Mouse (Mus musculus) urinary bladder, postnatal 14 days (tissue): ENCODE results near the gene Nsun5.

ENCODE experiments used
- DNase-seq: peaks from one replicate; pipeline ENCODE4 v3.0.0; 2021; ENCODE audit warnings: low spot score

Nsun5 gene

GRCm38 (mm10) chr5:135373601-135374000 is 3.8 kb downstream of the Nsun5 start:
- no peak for DNase-seq

DNA sequence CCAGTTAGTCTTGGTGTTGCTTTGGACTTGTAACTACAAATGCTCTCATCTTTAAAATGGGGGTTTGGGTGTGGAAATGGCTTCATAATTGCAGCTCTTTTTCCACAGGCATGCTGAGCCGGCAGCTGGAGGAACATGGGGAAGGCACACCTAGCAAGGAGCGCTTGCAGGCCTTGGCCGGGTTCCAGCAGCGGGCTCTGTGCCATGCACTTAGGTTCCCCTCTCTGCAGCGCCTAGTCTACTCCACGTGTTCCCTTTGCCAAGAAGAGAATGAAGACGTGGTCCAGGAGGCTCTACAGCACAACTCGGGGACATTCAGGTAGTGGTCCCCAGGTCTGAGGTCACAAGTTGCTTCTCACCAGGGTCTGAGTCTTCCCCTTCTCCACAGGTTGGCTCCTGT is 5.4 kb downstream of the Nsun5 start:
- peak; percentile 46 for DNase-seq

GRCm38 (mm10) chr5:135376341-135376740 is 6.6 kb downstream of the Nsun5 start:
- no peak for DNase-seq

GRCm38 (mm10) chr5:135380681-135381080 is 10.9 kb downstream of the Nsun5 start:
- no peak for DNase-seq

DNA sequence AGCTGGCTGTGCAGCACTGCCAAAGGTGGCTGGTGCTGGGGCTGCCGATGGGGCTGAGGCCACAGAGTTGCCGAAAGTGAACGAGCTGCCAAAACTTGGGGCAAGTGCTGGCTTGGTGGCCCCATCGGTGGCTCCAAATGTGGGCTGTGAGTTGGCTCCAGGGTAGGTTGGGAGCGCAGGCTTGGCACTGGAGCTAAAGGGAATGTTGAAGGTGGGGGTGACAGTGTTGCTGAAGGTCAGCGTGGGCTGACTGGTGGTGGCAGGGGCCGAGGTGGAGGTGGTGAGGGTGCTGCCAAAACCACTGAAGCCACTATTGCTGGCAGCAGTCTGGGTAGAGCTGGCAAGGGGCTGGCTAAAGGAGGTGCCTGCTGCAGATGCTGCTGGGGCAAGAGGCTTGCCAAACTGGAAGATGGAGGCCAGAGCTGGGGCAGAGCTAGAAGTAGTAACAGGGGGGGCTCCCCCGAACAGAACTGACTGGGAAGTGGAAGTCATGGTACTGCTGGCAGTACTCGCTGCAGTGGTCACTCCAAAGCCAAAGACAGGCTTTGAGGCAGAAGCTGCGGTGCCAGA is 11.7 kb downstream of the Nsun5 start:
- no peak for DNase-seq

DNA sequence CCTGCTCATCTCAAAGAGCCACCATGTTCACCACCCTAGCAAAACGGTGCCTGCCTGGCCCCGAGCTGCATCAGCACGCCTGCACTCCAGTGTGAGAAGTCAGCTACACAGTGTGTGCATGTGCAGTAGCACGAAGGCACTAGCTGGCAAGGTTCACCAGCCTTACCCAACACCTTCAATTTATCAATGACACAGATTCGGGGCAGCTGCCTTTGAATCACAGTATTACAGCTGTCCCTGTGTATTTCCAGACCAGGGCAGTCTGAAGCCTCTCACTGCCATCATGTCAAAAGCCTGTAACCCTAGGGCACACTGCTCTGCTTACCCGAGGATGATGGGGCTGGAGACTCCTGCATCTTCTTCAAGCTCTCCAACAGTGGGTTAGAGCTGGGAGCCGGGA is 13.0 kb downstream of the Nsun5 start:
- DNase-seq = no peak

DNA sequence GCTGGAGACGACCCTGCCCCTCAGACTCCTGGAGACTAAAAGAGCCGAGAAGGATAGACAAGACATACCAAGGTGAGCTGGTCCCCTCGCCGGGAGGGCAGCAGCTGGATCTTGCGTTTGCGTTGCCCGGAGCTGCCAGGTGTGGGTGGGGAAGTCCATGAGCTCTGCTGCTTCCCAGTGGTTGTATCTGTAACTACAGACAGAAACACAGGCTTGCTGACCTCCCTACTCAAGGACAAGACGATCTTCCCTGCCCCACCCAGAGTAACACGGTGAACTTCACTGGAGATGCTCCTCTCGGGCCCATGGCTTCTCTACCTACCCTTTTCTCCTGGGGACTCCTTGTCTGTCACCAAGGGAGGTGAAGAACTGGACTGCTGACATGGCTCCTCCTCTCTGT is 14.0 kb downstream of the Nsun5 start:
- DNase-seq = no peak

DNA sequence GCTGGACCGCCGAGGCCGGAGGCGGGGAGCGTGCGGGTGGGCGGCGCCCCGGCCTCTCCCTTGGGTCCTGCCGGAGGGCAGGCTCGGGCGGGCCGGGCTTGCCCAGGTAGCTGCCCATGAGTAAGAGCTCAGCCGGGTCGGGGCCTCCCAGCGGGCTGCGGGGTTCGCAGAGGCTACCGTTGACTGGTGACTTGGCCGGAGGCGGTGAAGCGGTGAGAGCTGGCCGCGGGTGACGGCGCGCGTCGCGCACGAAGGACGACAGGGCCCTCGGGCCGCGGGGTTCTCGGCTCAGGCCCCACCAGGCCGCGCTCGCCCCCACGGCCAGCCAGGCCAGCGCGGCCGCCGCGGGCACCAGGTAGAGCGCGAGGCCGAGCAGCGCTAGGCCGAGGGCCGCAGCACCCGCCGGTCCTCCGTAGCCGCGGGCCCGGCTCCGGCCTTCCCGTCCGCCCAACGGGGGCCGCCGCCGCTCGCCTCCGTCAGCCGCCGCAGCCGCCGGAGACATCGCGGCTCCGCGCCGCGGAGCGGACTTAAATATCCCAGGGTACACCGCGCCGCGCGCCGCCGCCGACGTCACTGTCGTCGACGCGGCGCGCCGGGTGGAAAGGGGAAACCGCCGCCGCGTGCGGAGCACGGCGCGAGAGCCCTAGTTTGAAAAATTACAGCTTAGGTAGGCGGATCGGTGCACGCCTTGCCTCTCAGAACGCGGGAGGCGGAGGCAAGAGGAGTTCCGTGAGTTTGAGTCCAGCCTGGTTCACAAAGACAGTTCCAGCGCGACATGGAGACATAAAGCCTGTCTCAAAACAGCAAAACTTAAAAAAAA is 24.5 kb downstream of the Nsun5 start, which contains the start of gene Pom121:
TSS of gene Pom121 (minus strand) at position 543 of the 820 bp plus-strand sequence.
- peak; percentile 85 for DNase-seq

- DNase-seq = peak; percentile 24
These were observed 26.1 kb downstream of the Nsun5 start for GRCm38 (mm10) chr5:135395826-135396225.

DNA sequence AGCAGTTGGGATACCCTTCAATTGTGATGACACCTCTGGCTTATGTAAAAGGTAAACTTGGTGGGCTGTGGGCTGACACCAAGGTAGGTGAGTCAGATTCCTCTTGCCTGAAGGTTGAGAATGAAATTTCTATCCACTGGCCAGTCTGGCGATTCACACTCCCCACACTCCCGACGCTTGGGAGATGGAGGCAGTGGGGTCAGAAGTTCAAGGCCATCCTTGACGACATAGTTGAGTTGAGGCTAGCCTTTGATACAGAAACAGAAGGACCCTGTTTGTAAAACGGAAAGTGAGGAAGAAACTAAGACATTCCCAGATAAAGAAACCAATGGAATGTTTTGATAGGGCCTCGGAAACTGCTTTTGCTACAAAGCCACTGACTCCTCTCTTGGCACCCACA is 29.6 kb downstream of the Nsun5 start:
- DNase-seq = no peak

DNA sequence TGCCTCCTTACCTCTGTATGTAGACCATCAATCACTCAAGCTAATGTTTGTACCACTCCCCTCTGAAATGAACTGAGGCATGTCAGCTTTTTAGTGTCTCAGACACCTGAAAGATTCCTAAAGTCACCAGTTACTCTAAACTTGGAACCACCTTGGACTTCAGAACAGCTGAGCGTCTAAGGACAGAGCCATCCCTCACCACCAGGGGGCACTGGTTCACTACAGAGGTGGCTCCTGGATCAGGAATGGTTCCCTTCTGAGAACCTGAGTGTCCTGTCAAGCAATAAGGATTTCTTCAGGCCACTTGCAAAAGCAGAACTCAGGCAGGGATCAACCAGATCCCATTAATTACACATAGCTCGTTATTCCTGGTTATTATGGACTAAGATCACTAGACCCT is 30.5 kb downstream of the Nsun5 start:
- peak; percentile 83 for DNase-seq

- DNase-seq = no peak
These were observed 34.9 kb downstream of the Nsun5 start for GRCm38 (mm10) chr5:135404623-135405022.

- no peak for DNase-seq
These were observed 35.7 kb downstream of the Nsun5 start for GRCm38 (mm10) chr5:135405437-135405836.

- DNase-seq = no peak
These were observed 38.4 kb downstream of the Nsun5 start for GRCm38 (mm10) chr5:135408114-135408513.

GRCm38 (mm10) chr5:135410266-135410665 is 40.5 kb downstream of the Nsun5 start:
- DNase-seq = no peak
